Mouse (Mus musculus): ENCODE results near the gene Traf3. TPM values are rescaled to one million over a fixed set of nuclear protein-coding genes. Genes with fewer than 3 reads are reported as not detected.

Traf3 gene
- total RNA-seq, 2 experiments from 2014 or later: 12.4 to 15.5 TPM

DNA sequence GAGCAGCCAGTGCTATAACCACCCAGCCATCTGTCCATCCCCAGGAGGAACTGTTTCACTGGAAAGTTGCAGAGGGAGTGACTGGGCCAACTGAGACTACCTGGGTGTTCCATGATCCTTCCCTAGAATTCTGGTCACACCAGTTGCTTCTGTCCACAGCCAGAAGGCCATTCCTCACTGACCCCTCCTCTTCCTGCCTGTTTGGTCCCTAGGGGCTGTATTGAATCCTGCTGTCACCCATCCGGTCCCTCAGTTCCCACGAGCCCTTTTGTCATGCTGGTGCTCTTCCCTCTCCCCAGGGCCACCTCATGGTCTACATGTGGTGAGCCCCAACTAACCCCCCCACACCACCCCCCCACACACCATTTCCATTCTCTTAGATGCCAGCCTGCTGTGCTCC, 24.7 kb downstream of the Traf3 start:
- peak in 1 of 2 experiments; percentile 11 for DNase-seq
- intact Hi-C loops (cut with DNase I): no loop called here

DNA sequence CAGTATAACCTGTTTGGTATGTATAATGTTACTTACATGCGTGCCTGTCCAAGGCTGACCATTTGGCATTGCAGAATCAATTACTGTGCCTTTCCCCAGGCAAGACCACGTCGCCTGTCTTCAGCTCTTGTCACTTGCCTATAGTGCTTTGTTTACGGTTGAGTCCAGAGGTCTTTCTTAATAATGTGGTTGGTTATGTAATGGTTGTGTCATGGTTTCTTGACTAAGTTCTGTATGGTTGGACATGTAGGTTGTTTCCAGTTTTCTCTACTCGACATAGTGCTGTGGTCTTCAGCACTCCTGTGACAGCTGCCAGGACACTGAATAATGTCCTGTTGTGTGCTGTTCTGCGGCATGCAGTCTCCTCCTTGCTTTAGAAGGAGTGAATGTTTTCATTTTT, 26.6 kb downstream of the Traf3 start:
- intact Hi-C loops (cut with DNase I): no loop called here
- no peak for DNase-seq

DNA sequence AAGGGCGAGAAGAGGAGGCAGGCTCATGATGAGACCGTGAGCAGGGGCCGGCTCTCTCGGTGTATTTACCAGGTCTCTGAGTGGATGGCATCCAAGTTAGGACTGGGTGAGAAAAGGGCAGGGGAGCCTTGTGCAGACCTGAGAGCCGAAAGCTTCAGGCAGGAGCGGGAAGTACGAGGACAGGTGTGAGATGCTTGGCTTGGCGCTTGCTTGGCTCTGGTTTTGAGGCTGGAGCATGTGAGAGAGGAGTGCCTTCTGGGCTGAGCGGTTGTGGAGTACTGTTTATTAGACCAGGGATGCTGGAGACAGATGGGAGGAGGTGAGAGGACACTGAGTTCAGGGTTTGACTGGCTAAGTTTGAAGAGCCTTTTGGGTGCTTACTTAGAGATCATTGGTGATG, 27.2 kb downstream of the Traf3 start:
- intact Hi-C loops (cut with DNase I): no loop called here
- DNase-seq: no peak

DNA sequence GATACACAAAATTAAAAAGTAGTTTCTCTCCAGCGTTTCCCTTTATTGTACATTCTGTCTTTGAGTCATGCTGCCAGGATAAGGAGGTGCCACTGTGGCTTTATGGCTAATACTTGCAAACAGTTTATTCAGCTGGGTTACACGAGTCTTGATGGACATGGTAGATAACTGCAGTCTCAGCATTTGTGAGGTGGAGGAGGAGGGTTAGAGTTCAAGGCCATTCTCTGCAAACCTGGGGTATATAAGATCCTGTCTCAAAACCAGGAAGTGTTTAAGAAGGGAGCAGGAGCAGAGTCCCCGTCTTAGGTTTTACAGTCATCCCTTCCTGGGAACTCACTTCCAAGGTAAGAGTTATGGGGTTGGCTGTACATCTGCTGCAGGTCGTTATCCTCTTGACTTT, 30.4 kb downstream of the Traf3 start:
- intact Hi-C loops (cut with DNase I): no loop called here
- no peak for DNase-seq

DNA sequence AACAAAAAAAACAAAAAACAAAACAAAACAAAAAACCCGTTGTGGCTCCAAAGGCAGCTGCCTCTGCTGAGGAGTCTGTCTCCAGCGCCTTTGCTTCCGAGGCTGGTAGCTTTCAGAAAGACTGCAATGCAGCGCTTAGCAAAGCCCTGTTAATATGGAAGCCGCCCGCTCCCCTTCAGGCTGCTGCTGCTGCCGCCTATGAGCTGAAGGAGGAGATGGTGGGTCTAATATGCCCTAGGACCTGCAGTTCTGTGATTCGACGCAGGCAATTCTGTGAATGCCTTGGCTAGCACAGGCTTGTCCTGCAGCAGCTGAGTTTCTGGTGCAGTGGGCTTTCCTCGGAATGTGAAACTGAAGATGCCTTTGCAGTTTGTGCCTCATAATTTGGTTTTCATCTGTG, 36.9 kb downstream of the Traf3 start:
- DNase-seq: no peak
- intact Hi-C loops (cut with DNase I): no loop called here

DNA sequence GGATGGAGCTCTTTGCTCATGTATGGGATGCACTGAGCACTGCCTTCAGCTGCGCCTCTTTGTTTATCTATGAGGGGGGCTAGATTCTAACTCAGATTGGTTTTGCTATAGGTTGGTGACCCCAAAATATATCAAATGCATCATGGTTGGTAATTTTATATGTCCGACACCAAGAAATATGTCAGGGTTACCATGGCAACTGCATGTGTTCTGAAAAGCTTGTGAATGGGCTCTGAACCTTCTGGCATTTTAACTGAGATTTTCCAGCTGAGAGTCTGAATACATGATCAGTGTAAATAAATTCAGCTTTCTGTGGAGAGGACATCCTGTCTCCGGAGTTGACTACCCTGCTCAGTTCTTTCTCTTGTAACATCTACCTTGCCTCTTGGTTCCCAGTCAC, 37.8 kb downstream of the Traf3 start:
- intact Hi-C loops (cut with DNase I): no loop called here
- DNase-seq: no peak

DNA sequence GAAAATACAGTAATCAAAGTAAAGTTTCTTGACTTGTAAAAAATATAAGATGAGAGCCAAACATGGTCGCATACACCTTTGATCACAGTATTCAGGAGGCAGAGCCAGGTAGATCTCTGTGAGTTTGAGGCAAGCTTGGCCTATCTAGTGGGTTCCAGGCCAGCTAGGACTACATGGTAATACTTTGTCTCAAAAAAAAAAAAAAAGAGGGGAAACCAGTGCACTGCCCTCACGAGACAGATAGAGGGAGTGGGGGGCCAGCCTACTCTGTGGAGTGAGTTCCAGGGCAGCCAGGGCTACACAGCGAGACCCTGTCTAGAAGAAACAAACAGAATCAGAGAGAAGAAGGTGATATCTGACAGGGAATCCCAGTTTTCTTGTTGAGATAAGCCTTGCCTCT, 41.5 kb downstream of the Traf3 start:
- intact Hi-C loops (cut with DNase I): no loop called here
- no peak for DNase-seq

DNA sequence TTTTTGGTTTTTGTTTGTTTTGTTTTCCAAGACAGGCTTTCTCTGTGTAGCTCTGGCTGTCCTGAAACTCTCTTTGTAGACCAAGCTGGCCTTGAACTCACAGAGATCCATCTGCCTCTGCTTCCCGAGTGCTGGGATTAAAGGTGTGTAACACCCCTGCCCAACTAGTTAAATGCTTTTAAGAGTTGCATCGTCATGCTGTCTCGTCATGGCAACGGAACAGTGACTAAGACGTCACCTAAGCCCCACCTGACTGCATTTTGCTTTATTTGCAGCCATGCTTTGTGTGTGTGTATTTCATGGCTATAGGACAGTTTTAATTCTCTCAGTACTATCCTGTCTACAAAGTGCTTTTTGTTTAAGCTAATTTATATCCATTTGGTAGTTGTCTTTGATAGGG, 45.6 kb downstream of the Traf3 start:
- no peak for DNase-seq
- intact Hi-C loops (cut with DNase I): no loop called here

DNA sequence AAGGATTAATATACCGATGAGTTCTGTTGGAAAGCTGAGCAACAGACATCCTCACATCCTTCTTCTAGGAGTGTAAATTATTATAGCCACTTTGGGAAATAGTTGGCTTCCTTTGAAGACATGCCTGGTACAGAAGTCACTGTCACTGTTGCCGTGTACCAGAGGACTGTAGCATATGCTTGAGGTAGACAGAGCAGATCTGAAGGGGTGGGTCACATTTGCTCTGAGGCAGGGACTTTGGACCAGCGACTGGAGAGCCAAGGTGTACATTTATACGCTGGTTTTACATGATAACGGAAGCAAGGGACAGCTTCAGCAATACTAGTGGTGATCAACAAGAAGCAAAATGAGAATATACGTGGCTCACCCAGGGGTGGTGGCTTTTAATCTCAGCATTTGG, 52.7 kb downstream of the Traf3 start:
- DNase-seq: no peak
- intact Hi-C loops (cut with DNase I): no loop called here

DNA sequence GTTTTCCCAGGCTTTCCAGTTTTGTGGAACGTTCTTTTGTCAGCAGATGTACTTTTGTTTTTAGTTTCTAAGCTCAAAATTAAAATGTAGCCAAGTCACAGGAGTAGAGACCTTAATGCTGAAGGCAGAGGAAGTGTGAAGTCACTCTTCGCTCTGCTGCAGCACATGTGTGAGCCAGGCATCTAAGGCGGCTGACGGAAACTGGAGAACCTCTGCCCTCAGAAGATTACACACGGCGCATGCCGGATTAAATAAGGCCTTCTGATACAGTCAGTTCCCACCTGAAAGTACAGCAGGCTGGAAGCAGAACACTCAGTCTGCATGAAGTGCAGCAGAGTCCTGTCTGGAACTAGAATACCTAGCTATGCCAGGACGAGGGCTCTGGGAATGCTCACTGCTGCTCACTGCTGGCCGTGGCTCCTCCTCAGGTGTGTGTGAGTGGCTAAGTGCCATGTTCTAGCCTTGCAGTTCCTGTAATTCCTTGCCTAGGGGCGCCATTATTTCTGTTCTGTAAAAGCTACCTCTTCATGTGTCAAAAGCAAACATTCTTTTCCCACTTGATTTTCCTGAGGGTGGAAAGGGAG, 59.1 kb downstream of the Traf3 start:
- intact Hi-C loops (cut with DNase I): no loop called here
- no peak for DNase-seq

DNA sequence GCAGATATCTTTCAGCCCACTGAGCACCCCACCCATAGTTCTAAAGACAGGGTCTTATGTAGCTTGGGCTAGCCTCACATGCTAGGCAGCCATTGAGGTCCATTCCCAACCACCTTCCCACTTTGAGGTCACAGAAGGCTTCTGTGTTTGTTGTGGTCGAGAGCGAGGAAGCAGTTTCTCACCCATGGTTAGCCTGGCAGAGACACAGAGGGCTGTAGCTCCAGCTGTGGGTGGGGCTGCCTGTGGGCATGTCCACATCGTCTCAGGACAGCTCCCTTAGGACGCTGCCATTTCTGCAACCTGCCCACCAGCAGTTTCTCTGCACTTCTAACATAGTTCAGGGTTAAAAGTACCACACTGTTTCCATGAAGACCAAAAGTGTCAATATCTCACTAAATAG, 61.2 kb downstream of the Traf3 start:
- intact Hi-C loops (cut with DNase I): no loop called here
- no peak for DNase-seq

DNA sequence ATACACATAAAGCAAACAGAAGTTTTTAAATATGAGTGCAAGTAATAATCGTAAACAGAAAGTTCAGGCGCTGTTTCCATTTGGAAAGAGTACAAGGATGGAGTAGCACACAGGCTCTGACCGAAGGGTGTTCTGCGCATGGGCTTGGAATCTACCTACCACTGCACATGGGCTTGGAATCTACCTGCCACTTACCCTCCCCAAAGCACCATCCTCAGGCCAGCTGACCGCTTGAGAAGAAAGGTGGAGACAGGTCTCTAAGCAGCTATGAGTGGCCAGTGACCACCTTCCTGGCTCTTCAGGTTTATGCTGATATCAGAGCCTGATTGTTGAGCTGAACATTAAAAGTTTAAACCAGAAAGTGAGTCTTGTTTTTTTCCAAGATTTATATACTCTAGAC, 62.3 kb downstream of the Traf3 start:
- DNase-seq: no peak
- intact Hi-C loops (cut with DNase I): no loop called here

DNA sequence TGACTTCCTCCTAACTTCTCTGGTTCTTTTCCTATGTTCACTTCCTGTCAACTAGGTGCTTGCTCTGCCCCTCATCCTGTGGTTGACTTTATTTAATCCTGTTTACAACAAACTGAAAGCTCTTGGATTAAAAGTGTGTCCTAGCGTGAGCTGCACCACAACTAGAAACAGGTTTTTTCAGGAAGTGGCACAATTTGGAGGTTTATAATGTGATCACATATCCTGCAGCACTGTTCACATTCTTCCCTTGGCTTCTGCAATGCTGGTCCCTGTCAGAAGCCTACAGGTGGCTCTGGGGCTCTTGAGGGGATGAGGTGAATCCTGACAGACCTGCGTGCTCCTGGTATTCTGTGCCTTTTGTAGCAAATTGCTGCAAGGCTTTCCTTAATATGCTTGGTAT, 64.6 kb downstream of the Traf3 start:
- no peak for DNase-seq
- intact Hi-C loops (cut with DNase I): no loop called here

DNA sequence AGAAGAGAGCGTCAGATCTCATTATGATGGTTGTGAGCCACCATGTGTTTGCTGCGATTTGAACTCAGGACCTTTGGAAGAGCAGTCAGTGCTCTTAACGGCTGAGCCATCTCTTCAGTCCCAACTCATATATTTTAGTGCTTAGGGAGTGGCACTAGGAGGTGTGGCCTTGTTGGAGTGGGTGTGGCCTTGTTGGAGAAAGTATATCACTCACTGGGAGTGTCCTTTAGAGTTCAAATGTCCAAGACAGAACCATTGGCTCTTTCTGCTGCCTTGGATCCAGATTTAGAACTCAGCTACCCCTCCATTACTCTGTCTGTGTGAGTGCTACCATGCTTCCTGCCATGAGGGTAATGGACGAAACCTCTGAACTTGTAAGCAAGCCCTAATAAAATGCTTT, 67.6 kb downstream of the Traf3 start:
- intact Hi-C loops (cut with DNase I): no loop called here
- DNase-seq: no peak

DNA sequence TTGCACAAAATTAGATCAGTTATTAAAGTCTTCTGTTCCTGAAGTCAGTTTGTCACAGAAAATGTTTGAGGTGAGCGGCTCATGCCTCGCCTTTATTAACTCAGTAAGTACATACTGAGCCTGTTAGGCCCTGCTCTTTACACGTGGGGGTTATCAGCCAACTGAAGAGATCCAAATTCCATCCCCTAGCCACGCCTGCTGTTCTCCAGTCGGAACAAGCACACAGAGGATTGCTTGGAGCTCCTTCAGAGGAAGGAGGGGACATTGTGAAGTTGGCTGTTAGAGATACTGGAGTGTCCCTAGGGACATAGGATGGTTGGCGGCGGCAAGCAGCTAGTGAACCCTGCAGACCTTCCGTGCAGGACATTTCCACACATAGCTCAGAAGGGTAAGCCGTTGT, 68.2 kb downstream of the Traf3 start:
- DNase-seq: peak; percentile 11 to 16
- intact Hi-C loops (cut with DNase I): no loop called here

DNA sequence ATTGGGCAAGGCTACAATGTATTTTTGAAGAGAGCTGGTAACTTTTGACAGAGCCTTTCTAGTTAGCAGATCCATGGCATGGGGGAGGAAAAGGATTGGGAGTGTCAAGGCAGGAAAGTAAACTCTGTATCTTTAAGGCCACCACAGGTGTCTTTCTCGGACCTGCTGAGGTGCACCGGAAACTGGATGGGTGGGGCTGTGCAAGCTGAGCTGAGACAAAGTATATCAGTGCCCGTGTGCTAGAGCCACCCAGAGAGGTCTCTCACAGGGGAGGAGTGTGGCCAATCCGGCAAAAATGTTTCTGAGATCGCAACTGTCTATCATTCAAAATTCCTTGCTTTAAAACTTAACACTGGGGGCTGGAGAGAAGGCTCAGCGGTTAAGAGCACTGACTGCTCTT, 69.5 kb downstream of the Traf3 start:
- intact Hi-C loops (cut with DNase I): no loop called here
- DNase-seq: no peak

DNA sequence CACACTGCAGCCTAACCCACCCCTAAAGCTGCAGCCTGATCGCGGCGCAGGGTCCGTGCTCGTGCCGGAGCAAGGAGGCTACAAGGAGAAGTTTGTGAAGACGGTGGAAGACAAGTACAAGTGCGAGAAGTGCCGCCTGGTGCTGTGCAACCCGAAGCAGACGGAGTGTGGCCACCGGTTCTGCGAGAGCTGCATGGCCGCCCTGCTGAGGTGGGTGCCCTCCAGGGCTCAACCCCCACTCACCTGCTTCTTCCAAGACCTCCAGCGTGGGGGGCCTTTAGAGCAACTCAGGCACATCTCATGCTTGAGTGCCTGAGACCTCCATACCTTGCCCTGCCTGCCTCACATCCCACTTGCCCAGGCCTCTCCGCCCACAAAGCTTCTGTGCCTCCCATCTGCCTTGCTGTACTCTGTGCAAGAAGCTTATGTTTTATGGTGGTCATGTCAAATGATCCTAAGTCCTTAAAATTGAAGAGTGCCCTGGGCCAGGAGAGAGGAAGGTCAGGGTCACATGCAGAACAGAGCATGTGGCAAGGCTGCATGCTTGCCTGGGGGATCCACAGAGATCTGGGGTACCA, 71.5 kb downstream of the Traf3 start:
- intact Hi-C loops (cut with DNase I): no loop called here
- no peak for DNase-seq

DNA sequence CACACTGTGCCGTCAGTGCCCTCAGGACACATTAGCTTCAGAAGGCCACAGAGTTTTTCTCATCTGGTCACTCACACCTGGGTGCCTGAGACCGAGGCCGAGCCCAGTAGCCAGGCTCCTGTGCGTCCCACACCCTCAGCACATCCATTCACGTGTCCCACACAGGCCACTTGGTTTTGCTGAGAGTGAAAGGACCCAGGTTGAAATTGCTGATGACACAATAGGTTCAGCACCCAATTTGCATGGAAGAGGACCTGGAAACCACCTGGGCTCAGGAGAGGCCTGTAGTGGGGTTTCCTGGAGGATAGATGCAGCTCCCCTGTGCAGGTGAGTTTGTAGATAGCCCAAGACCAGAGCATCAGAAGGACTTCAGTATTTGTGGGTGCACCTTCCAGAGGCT, 72.2 kb downstream of the Traf3 start:
- no peak for DNase-seq
- intact Hi-C loops (cut with DNase I): no loop called here

DNA sequence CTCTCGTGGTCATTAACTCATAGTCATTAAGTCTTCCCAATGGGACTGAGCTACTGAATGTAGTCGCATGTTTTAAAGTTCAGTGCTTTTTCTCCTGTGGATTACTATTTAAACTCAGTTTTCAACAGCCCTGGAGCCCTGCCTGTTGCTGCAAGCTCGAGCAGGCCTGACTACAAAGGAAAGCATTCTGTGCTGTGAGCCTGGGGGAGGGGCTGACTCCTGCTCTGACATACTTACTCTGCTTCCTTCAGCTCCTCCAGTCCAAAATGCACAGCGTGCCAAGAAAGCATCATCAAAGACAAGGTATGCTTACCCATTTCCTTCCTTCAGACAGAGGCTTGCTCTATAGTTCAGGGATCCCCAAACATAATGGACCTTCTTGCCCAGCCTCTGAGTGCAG, 72.6 kb downstream of the Traf3 start:
- DNase-seq: no peak
- intact Hi-C loops (cut with DNase I): no loop called here

DNA sequence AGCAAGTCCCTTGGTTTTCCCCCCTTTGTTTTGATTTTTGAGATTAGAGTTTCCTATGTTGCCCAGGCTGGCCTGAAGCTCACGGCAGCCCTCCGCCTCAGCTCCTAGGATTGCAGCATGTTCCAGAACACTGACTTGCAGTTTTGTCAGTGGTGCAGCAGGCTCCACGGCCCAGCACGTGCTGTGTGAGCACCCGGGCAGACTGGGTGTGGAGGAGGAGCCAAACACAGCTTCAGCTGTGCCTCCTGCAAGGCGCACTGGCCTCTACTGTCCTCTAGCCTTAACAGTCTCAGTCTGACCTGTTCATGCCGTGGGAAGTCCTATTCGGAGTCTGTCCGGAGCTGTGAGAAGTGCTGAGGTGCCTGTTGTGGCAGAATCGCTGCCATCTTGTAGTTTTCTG, 73.8 kb downstream of the Traf3 start:
- no peak for DNase-seq
- intact Hi-C loops (cut with DNase I): loop anchor here (5.0 kb wide), 1 partner anchor 153 kb away; no protein-coding TSS in a partner anchor

DNA sequence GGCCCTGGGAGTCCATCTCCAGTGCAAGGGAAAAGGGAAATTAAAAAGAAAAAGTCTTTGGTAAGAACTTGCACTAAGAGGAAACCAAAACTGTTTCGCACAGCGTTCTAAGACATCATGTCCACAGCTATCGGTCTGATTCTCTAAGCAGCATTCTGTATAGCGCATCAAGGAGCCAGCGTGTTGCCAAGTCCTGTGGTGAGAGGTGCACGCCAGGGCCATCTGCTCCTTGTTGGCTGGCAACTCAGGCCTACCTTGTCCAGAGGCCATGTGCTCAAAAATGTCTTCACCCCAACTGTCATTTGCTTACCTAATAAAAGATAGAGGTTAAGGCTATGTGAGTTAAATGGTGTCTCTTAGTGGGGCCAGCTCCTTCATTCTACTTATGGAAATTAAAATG, 75.7 kb downstream of the Traf3 start:
- intact Hi-C loops (cut with DNase I): loop anchor here (5.0 kb wide), 1 partner anchor 155 kb away; no protein-coding TSS in a partner anchor
- DNase-seq: no peak

DNA sequence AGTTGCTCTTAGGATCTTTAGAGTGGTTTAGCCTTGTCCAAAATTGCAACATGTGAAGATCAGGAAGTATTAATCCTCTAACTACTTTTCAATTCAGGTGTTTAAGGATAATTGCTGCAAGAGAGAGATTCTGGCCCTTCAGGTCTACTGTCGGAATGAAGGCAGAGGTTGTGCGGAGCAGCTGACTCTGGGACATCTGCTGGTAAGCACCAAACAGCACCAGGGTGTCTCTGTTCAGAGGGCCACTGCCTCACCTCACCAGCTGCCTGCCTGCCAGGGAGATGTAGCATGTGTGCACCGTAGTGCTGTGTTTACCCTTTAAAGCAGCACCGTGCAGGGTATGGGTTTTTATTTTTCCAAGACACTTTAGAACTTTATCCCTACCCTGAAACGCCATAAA, 76.2 kb downstream of the Traf3 start:
- intact Hi-C loops (cut with DNase I): loop anchor here (5.0 kb wide), 1 partner anchor 155 kb away; no protein-coding TSS in a partner anchor
- DNase-seq: no peak

DNA sequence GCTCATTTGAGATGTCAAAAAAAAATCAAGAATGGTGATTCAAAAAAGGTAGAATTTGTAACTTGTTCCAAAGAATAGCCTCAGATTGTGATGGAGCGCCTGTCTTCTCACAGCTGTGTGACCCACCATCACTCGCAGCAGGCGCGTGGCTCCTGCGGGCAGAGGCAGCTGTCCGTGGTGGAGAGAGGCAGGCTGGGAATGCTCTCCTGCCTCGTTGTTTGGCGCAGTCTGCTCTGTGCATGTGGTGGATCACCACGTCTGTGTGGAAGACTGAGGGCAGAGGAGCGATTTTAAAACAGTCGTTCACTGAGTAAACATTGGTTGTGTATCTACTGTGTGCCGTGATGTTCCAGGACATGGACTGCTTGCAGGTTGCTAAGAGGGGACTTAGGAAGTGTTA, 77.6 kb downstream of the Traf3 start:
- no peak for DNase-seq
- intact Hi-C loops (cut with DNase I): loop anchor here (5.0 kb wide), 1 partner anchor 156 kb away; no protein-coding TSS in a partner anchor
